Mouse (Mus musculus) kidney, postnatal 0 days (tissue): ENCODE results near the gene Efcab14. TPM values are rescaled to one million over a fixed set of nuclear protein-coding genes. Genes with fewer than 3 reads are reported as not detected.

Experiments used
- ATAC-seq: fragments of 200-750 bp; cut with Nextera tagmentation; replicated peaks from 2 replicates; pipeline ENCODE4 v1.8.0; 2017; ENCODE audit warnings: low read depth, moderate number of reproducible peaks, moderate TSS enrichment, moderate library complexity; ENCODE audit not compliant: low FRiP score
- DNase-seq: peaks from one replicate; pipeline ENCODE4 v3.0.0-alpha.2; 2016; ENCODE audit warnings: low spot score
- H3K27ac ChIP-seq: fragments of 300-500 bp; sonication (generic); 2 replicates; pipeline ENCODE4 v1.5.1; 2014; ENCODE audit warnings: mild to moderate bottlenecking
- H3K27me3 ChIP-seq: fragments of 300-500 bp; sonication (generic); 2 replicates; pipeline ENCODE4 v1.6.1; 2014; ENCODE audit warnings: low read length, mixed read lengths; ENCODE audit not compliant: insufficient read depth
- H3K36me3 ChIP-seq: fragments of 300-500 bp; sonication (generic); 2 replicates; pipeline ENCODE4 v1.6.1; 2014; ENCODE audit warnings: low read length, mixed read lengths; ENCODE audit not compliant: insufficient read depth
- H3K4me1 ChIP-seq: fragments of 300-500 bp; sonication (generic); replicated peaks from 2 replicates; pipeline ENCODE4 v1.6.1; 2014; ENCODE audit warnings: antibody characterized with exemption, low read length, mixed read lengths; ENCODE audit not compliant: insufficient read depth
- H3K4me2 ChIP-seq: fragments of 300-500 bp; sonication (generic); 2 replicates; pipeline ENCODE4 v1.6.1; 2014; ENCODE audit warnings: mild to moderate bottlenecking, low read length, moderate library complexity, mixed read lengths
- H3K4me3 ChIP-seq: fragments of 300-500 bp; sonication (generic); replicated peaks from 2 replicates; pipeline ENCODE4 v1.5.1; 2014; ENCODE audit warnings: low read depth, low read length
- H3K9ac ChIP-seq: fragments of 300-500 bp; sonication (generic); 2 replicates; pipeline ENCODE4 v1.6.1; 2014; ENCODE audit warnings: low read depth, low read length
- H3K9me3 ChIP-seq: fragments of 300-500 bp; sonication (generic); replicated peaks from 2 replicates; pipeline ENCODE4 v1.6.1; 2016; ENCODE audit warnings: low read length, inconsistent platforms, mixed read lengths
- CTCF ChIP-seq: IDR thresholded peaks from 2 replicates; pipeline ENCODE4 v1.5.1; 2016; ENCODE audit warnings: antibody characterized with exemption, low read depth, mild to moderate bottlenecking, moderate library complexity
- WGBS: fragments of 180-500 bp; shearing (Covaris S2); extraction: QIAGEN DNeasy Blood & Tissue Kit; methylation state at CpG from one replicate; pipeline ENCODE4 v1.1.7; 2014; 5-methylcytosine and 5-hydroxymethylcytosine counted together
- polyA plus RNA-seq: library from polyadenylated mRNA; unstranded; fragments of >200 nt; fragmentation: Nextera tagmentation; extraction: Ambion mirVana; gene quantifications from 2 replicates; pipeline ENCODE4 v1.2.1, GENCODE M21; 2015

Efcab14 gene
- polyA plus RNA-seq, 1 experiment from 2014 or later: 28.9 TPM

DNA sequence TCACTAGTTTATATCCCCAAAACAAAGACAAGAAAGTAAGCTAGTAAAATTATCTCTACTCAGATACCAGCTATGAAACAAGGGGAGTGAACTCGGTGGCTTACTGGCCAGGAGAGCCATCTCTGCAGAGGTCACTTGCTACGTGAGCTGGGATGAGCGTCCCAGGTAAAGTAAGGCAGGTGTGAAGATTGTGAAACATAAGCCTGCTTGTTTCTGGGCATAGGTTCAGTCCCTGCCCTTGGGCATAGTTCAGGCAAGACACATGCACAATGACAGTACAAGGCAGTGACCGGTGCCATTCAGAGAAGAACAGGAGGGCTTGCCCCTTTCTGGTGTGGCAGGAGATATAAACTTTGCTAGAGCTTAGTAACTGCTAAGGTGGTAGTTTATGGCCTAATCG lies 78.1 kb downstream of the Efcab14 start:
- no peak overlapping the region for H3K27ac ChIP-seq
- TF ChIP-seq CTCF: no peak
- H3K9ac ChIP-seq: no peak overlapping the region
- DNase-seq (no peak), ATAC-seq (no peak)
- H3K36me3 ChIP-seq: peaks cover 25% of the 10 kb centered on the region
- H3K4me3 ChIP-seq: no peak overlapping the region
- WGBS: 90% methylated on average over 5 of the region's 5 CpGs
- H3K9me3 ChIP-seq: no peaks in the 10 kb centered on the region
- H3K4me2 ChIP-seq: no peak overlapping the region
- H3K4me1 ChIP-seq: no peaks in the 10 kb centered on the region
- no peaks in the 10 kb centered on the region for H3K27me3 ChIP-seq

DNA sequence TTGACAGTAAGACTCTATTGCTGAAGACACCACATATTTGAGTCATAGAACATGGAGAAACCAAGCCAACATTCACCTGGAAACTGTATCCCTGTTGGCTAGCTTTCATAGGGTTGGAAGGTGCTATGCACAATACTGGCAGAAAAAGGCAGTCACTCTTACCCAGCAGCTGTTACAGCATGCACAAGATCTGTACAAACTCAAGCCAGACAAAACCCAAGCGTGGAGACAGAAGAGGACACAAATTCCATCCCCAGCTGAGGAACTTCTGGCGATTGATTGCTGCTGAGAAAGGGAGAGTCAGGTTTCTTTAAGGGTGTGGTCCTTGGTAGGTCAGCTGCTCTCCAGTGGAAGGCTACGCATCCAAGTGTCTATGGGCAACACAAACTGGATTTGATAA lies 82.7 kb downstream of the Efcab14 start:
- Histone ChIP-seq H3K9me3 (no peaks in the 10 kb centered on the region), H3K4me3 (no peak overlapping the region), H3K36me3 (peaks cover 5% of the 10 kb centered on the region; the same call in 1 of the 2 replicates), H3K27ac (no peak overlapping the region), H3K4me1 (no peaks in the 10 kb centered on the region), H3K4me2 (no peak overlapping the region), H3K27me3 (no peaks in the 10 kb centered on the region), H3K9ac (no peak overlapping the region)
- ATAC-seq: no peak
- 65% methylated on average over 3 of the region's 3 CpGs for WGBS
- DNase-seq: no peak
- no peak for TF ChIP-seq CTCF

DNA sequence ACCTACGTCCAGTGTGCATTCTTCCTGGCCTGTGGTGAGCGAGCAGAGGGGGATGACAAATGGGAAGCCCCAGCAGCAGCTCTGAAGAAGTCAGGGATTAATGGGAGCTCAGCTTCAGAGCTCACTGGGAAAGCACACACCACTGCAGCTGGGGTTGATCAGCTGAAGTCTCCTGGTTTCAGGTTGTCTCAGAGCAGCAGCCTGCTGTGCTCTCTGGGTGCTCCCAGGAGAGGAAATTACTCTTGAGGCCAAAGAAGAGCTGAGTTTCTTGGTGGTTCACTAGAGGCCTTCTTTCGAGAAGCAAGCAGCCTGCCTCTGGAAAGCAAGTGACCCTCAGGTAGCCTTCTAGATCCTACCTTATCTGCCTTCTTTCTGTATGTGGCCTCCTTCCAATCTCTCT lies 83.4 kb downstream of the Efcab14 start:
- no peaks in the 10 kb centered on the region for H3K4me1 ChIP-seq
- H3K4me3 ChIP-seq: no peak overlapping the region
- TF ChIP-seq CTCF: no peak

DNA sequence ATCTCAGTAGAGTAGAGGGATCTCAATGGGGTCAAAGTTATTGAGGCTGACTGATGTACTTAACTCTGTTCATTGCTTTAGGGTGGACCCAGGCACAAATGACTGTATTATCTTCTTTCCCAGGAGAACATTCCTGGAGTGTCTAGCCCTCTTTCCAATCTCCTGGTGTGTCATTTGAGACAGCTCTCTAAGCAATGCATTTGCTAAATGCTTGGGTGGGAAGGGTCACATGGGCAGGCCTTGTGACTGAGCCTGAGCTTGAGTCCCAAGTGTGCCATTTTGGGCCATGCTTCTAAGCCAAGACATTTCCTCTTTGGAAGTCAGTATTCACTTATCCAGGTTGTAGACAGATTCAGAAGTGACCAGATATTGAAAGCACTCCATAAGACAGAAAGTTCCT lies 83.9 kb downstream of the Efcab14 start:
- no peak overlapping the region for H3K4me3 ChIP-seq
- no peak for ATAC-seq

More for the DNA sequence above, 83.4 kb downstream of the Efcab14 start:
- H3K9me3 ChIP-seq: no peaks in the 10 kb centered on the region
- DNase-seq (no peak), ATAC-seq (no peak)
- WGBS: 50% methylated on average over 3 of the region's 3 CpGs
- H3K4me2 ChIP-seq: no peak overlapping the region
- no peak overlapping the region for H3K9ac ChIP-seq
- H3K36me3 ChIP-seq: no peaks in the 10 kb centered on the region
- no peak overlapping the region for H3K27ac ChIP-seq
- no peaks in the 10 kb centered on the region for H3K27me3 ChIP-seq

DNA sequence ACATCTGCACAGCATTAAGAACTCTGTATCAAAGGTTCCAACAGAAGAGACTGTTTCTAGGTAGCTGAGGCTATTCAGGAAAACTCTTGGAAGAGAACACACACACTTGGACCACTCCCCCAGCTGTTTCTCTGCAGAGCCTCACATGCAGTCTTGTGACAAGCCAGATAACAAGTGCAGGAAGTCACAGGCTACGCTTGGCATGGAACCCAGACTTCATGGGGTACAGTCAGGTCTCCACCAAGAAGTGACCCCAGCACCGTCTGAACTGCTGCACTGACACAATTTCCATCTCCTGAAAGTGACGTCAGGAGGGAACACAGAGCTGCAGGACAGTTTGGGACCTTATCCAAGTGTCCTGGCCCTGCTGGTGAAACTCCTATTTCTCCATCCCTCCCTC lies 84.4 kb downstream of the Efcab14 start:
- H3K27me3 ChIP-seq: no peaks in the 10 kb centered on the region
- ATAC-seq (no peak), DNase-seq (no peak)
- no peaks in the 10 kb centered on the region for H3K9me3 ChIP-seq
- no peak overlapping the region for H3K4me3 ChIP-seq
- WGBS: 54% methylated on average over 3 of the region's 3 CpGs
- H3K4me1 ChIP-seq: no peaks in the 10 kb centered on the region
- TF ChIP-seq CTCF: no peak
- no peak overlapping the region for H3K9ac ChIP-seq
- no peak overlapping the region for H3K4me2 ChIP-seq
- H3K27ac ChIP-seq: no peak overlapping the region
- H3K36me3 ChIP-seq: no peaks in the 10 kb centered on the region

More for the DNA sequence above, 83.9 kb downstream of the Efcab14 start:
- no peak for TF ChIP-seq CTCF
- no peaks in the 10 kb centered on the region for H3K4me1 ChIP-seq
- DNase-seq: no peak
- no peaks in the 10 kb centered on the region for H3K9me3 ChIP-seq
- no peak overlapping the region for H3K4me2 ChIP-seq
- no peaks in the 10 kb centered on the region for H3K27me3 ChIP-seq
- no peak overlapping the region for H3K9ac ChIP-seq
- H3K36me3 ChIP-seq: no peaks in the 10 kb centered on the region
- H3K27ac ChIP-seq: no peak overlapping the region

DNA sequence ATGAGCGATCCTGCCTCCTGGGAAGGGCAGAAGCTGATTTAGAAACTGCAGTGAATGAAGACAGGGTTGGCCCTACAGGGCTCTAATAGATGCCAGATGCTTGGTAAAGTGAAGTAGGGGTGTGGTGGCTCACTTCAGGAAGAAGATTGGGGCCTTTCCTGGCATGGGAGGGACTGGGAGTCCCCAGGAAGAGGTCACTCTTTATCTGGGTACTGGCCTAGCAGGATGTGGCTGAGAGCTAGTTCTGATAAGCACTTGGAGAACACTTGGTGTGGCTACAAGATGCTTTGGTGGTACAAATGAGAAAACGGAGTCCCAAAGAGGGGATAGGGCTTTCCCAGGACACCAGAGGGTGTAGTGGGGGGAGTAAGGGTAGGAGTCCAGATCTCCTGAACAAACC lies 86.6 kb downstream of the Efcab14 start:
- no peaks in the 10 kb centered on the region for H3K36me3 ChIP-seq
- no peak for DNase-seq
- no peak overlapping the region for H3K27ac ChIP-seq
- no peaks in the 10 kb centered on the region for H3K9me3 ChIP-seq
- no peaks in the 10 kb centered on the region for H3K27me3 ChIP-seq
- no peak overlapping the region for H3K4me3 ChIP-seq
- H3K9ac ChIP-seq: no peak overlapping the region
- WGBS: 70% methylated on average over 2 of the region's 2 CpGs
- no peak overlapping the region for H3K4me2 ChIP-seq
- 0 out of 2 replicates have a peak, but pooled peaks cover 6% of the 10 kb centered on the region for H3K4me1 ChIP-seq
- ATAC-seq: no peak
- no peak for TF ChIP-seq CTCF

DNA sequence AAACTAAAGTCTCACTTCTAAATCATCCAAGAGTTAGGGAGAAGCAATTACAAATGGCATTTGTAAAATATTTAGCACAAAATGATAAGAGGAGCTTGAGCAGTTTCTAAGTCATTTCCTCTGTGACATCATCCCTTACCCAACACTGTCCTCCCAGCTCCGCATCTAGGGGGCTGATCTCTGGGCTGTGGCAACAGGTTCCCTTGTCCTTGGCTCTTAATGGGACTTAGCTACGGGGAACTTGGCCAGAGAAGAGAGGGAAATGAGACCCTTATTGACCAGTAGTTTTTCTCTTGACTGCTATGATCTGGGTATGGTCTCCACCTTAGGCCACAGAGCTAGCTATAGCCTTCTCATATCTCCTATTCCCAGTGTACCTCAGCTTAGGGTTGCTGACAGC lies 87.7 kb downstream of the Efcab14 start:
- DNase-seq (no peak), ATAC-seq (no peak)
- H3K9ac ChIP-seq: no peak overlapping the region
- no peaks in the 10 kb centered on the region for H3K27me3 ChIP-seq
- no peak overlapping the region for H3K4me3 ChIP-seq
- 85% methylated on average over 2 of the region's 2 CpGs for WGBS
- no peak overlapping the region for H3K4me2 ChIP-seq
- no peak for TF ChIP-seq CTCF
- no peaks in the 10 kb centered on the region for H3K36me3 ChIP-seq
- no peak overlapping the region for H3K27ac ChIP-seq
- H3K9me3 ChIP-seq: no peaks in the 10 kb centered on the region
- H3K4me1 ChIP-seq: 0 out of 2 replicates have a peak, but pooled peaks cover 6% of the 10 kb centered on the region

Other genes starting within 250 kb of the Efcab14 start
- 2.3 and 2.5 TPM in 2 replicates for gene Cyp4a14, start 241.6 kb upstream of the Efcab14 start, polyA plus RNA-seq
- 34.7 and 35.5 TPM in 2 replicates for gene Cyp4a10, start 219.5 kb upstream of the Efcab14 start, polyA plus RNA-seq
- 49.7 and 50.6 TPM in 2 replicates for gene Cyp4a31, start 174.1 kb upstream of the Efcab14 start, polyA plus RNA-seq
- 0.24 TPM in 1 of 2 replicates, not detected in the other for gene Cyp4a32, start 136.8 kb upstream of the Efcab14 start, polyA plus RNA-seq
- 10.6 and 11.5 TPM in 2 replicates for gene Cyp4b1, start 90.0 kb upstream of the Efcab14 start, polyA plus RNA-seq
- gene Tex38, start 43.3 kb downstream of the Efcab14 start, polyA plus RNA-seq: 0.59 and 0.64 TPM in 2 replicates
- gene Atpaf1, start 47.1 kb downstream of the Efcab14 start, polyA plus RNA-seq: 61.6 and 62.1 TPM in 2 replicates
- gene Mob3c, start 90.3 kb downstream of the Efcab14 start, polyA plus RNA-seq: 7.4 and 8.9 TPM in 2 replicates
- 20.4 and 21.6 TPM in 2 replicates for gene Mknk1, start 101.5 kb downstream of the Efcab14 start, polyA plus RNA-seq
- gene Kncn, start 146.7 kb downstream of the Efcab14 start, polyA plus RNA-seq: 0.05 and 0.09 TPM in 2 replicates
- not detected in 2 replicates for gene 6430628N08Rik, start 152.9 kb downstream of the Efcab14 start, polyA plus RNA-seq
- not detected in 2 replicates for gene Dmbx1, start 202.2 kb downstream of the Efcab14 start, polyA plus RNA-seq